Mouse (Mus musculus): ENCODE measurements at regions not wholly inside any gene's neighbourhood (a gene's known extent, or its start where the extent isn't known, plus 50 kb on each side); places are given as distances from the start of the nearest gene placed in this dataset.

DNA sequence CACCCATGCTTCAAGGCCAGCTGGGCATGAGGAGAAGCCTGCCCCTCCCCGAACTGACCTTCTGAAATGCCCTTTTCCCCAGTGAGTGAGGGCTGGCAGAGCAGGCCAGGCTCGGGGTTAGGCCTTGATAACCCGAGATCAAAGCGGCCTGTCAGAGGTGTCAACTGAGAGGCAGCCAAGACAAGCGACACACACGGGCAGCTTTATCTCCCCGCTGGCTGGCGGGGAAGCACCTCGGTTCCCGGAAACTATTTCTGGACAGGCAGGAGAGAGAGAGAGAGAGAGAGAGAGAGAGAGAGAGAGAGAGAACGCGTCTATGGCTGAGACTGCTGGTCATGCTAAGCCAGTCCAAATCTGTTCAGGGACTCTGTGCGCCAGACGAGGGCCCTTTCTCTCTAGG, 95.3 kb upstream of the Tbx3 start:
- no peak for DNase-seq (ENCODE audit: low spot score)

DNA sequence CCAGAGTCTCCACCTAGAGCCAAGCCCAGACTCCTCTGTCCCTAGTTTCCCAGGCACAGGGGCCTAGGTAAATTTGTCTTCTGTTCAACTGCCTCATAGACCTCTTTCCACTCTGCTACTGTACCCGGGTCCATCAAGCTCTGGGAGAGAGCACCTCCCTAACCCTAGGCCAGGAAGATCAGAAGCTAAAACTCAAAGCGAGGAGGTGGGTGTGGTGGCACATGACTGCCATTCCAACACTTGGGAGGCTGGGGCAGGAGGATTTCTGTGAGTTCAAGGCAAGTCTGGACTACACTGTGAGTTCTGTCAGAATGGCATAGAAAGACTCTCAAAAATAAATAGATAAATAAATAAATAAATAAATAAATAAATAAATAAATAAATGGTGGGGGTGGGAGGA, 91.2 kb upstream of the Tbx3 start:
- no peak for DNase-seq (ENCODE audit: low spot score)

DNA sequence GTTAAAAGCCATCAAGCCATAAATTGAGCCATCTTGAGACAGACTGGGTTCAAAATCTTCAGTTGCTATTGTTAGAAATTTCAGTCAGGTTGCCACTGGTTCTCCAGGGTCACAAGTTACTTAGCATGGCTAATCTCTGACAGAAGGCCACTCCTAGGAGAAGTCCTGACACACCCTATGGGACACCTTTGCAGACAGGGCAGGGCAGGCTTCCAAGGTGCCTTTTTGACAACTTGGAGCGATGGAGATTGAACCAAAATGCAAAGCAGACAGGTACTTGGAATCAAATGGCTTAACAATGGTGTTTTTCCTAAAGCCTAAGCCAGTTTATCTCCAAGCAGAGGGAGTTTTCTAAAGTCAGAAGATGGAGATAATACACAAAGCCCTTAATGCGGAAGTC, 90.7 kb upstream of the Tbx3 start:
- no peak for DNase-seq (ENCODE audit: low spot score)

- no peak for DNase-seq (ENCODE audit: low spot score)
Measured at GRCm38 (mm10) chr5:119580395-119580794, 90.1 kb upstream of the Tbx3 start.

GRCm38 (mm10) chr5:119580798-119581197, 89.7 kb upstream of the Tbx3 start:
- DNase-seq (ENCODE audit: low spot score), result no peak

DNA sequence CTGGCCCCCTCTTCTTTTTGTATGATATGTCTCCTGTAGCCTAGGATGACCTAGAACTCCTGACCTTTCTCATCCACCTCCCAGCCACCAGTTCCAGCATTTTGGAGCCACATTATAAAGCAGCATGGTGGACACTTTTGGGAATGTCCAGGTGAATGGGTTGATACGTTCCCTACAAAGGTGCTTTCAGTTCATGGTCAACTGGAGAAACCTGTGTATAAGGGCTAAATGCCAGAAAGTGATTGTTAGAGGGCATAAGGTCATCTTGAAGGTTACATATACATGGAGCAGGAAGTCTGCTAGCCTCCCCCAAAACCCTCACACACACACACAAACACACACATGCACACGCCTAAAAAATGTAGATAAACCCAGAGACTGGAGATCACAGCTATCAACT, 86.1 kb upstream of the Tbx3 start:
- DNase-seq (ENCODE audit: low spot score), result no peak

DNA sequence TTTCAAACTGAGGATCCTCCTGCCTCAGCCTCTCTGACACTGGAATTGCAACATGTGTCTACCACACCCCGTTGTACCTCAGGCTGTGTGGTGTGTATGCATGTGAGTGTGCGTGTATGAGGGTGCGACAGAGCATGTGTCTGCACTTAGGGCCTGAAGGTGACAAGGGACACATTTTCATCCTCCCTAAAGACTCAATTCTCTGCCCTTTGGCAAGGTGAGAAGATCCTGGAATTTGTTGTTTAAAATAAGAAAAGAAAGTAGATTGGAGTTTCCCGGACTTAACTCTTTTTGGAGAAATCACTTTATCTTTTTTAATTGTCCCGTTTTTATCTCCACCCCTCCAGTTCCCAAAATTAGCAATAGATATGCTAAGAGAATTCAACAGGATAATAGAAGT, 85.6 kb upstream of the Tbx3 start:
- DNase-seq (ENCODE audit: low spot score), result no peak

DNA sequence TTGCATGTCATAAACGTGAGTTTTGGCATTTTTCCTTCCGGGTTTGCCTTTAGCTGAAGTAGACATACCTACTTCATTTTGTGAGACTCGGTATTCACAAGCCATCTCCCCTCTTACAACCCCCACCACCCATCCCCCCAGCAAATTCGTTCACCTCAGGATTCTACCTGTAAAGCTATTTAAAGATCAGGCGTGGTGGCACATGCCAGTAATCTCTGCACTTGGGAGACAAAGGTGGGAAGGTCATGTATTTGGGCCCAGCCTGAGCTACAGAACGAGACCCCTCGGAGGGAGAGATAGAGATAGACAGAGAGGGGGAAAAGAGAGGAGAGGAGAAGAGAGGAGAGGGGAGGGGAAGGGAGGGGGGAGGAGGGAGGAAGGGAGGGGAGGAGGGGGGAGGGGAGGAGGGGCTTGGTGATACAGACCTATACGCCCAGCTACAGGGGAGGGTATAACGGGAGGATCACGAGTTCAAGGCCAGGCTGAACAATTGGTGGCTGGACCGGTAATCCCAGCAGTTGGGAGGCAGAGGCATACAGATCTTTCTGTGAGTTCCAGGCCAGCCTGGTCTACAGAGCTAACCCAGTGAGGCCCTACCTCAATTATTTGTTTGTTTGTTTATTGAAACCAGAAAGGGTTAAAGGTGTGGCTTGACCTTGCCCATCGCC, 83.9 kb upstream of the Tbx3 start:
- no peak for DNase-seq (ENCODE audit: low spot score)

GRCm38 (mm10) chr5:119587239-119587811, 83.1 kb upstream of the Tbx3 start:
- no peak for DNase-seq (ENCODE audit: low spot score)

- DNase-seq (ENCODE audit: low spot score), result no peak
Measured at GRCm38 (mm10) chr5:119588340-119589272, 81.9 kb upstream of the Tbx3 start.

DNA sequence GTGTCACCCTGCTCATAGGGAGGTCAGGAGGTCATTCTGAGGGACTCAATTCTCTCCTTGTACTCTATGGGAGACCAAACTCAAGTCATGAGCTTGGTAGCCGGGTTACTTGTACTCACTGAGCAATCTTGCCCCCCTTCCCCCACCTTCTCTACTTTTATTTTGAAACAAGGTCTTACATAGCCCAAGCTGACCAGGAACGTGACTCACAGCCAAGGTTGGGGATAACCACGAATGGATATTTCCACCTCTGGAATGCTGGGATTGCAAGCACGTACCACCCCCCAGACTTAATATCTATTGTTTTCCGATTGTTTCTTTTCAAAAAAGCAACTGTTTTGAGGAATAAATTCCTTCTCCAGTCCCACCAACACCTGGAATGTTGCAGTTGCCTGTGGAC, 79.2 kb upstream of the Tbx3 start:
- no peak for DNase-seq (ENCODE audit: low spot score)

GRCm38 (mm10) chr5:119592891-119593290, 77.6 kb upstream of the Tbx3 start:
- no peak for DNase-seq (ENCODE audit: low spot score)

GRCm38 (mm10) chr5:119594541-119594940, 75.9 kb upstream of the Tbx3 start:
- no peak for DNase-seq (ENCODE audit: low spot score)

- no peak for DNase-seq (ENCODE audit: low spot score)
Measured at GRCm38 (mm10) chr5:119596295-119596993, 74.0 kb upstream of the Tbx3 start.

DNA sequence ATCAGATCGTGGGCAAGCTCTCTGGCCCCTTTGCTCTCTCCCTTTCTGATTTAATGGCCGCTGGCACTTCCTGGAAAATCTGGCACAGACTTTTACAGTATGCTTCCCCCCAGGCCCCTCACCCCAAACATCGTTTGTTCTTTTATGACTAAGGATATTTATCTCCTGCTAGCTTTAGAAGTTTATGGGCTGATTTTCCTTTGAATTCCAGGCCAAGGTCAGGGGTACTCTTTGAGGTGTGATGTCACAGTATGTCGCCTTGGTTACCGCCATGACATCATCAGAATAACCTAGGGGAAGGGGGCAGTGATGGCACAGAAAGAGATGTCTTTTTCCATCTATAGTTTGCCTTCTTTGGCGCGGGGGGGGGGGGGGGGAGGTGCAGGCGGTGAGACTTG, 73.5 kb upstream of the Tbx3 start:
- no peak for DNase-seq (ENCODE audit: low spot score)

GRCm38 (mm10) chr5:119597530-119597929, 72.9 kb upstream of the Tbx3 start:
- DNase-seq (ENCODE audit: low spot score), result no peak

DNA sequence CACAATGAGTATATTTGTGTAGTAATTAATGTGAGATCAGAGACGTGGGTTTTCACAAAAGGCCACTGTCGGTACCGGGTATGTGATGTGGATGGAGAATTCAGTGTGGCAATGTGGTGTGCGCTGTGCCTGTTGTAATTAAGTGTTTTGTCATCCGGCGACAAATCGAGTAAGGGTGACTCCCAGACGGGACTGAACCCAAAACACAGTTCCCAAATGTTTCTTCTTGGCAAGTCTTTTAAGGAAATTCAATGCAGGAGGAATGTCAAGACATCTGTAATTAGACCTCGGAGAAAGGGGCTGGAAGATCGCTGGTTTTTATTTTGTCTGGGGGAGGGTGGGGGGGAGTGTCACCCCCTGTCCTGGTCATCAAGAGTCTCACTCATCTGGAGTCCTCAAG, 72.3 kb upstream of the Tbx3 start:
- no peak for DNase-seq (ENCODE audit: low spot score)

- DNase-seq (ENCODE audit: low spot score), result no peak
Measured at GRCm38 (mm10) chr5:119601390-119601789, 69.1 kb upstream of the Tbx3 start.

DNA sequence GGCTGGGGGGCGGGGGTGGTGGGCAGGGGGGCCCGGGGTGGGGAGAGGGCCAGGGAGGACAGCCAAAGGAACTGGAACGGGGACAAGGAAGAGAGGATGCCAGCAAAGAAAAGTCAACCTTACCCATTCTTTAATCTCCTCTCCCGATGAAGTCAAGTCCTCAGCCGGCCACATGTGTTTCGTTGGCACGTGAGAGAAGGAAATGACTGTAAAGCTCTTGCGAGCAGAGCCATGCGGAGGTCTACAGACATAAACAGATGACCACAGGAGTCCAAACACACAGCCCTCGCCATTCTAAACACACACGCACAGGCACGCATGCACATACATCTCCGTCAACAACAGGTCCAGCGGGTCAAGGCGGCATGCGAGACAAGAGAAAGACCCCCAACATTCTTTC, 68.5 kb upstream of the Tbx3 start:
- no peak for DNase-seq (ENCODE audit: low spot score)

GRCm38 (mm10) chr5:119605444-119605843, 65.0 kb upstream of the Tbx3 start:
- no peak for DNase-seq (ENCODE audit: low spot score)

GRCm38 (mm10) chr5:119613413-119613812, 57.1 kb upstream of the Tbx3 start:
- DNase-seq (ENCODE audit: low spot score), result no peak

DNA sequence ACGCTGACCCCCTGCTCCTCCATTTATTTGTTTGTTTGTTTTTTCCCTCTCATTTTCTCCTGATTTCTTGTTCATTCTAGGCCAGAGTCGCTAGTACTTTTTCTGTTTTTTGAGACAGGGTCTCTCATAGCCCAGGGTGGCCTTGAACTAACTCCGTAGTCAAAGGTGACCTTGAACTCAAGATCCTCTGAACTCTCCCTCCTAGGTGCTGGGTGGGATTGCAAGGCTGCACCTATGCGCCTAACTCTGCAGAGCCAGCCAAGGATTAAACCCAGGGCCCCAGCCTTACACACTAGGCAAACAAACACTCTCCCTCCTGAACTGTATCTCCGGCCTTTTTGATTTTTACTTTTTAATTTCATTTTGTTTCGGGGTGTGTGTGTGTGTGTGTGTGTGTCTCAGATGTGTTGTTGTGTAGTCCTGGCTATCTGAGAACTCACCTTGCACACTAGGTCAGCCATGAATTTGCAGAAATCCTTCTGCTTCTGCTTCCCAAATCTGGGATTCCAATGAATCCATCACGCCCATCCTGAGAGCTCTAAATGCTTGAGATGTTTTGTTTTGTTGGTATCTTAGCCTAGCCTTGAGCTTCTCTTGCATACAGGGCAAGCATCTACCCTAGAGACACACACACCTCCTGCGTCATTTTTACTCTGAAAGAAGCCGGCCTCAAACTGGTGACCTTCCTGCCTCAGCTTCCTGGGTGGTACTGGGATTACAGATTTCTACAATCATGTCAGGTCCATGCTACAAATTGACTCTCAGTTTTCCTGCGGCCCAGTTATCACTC, 56.3 kb upstream of the Tbx3 start:
- DNase-seq (ENCODE audit: low spot score), result no peak
